Mouse (Mus musculus) myocyte (in vitro differentiated cells): ENCODE data around the gene Nxpe2. TPM values are rescaled to one million over a fixed set of nuclear protein-coding genes. Genes with fewer than 3 reads are reported as not detected.

Experiments
- H3K27me3 ChIP-seq: one replicate; pipeline ENCODE4 v1.6.1; 2011; ENCODE audit not compliant: control insufficient read depth, insufficient read depth, insufficient read length
- H3K36me3 ChIP-seq: one replicate; pipeline ENCODE4 v1.6.1; 2011; ENCODE audit not compliant: control insufficient read depth, insufficient read depth
- H3K4me2 ChIP-seq: one replicate; pipeline ENCODE4 v1.6.1; 2011; ENCODE audit warnings: low read depth, control low read depth
- H3K4me3 ChIP-seq: one replicate; pipeline ENCODE4 v1.5.1; 2011; ENCODE audit warnings: mild to moderate bottlenecking, control low read depth, moderate library complexity
- H3K79me2 ChIP-seq: one replicate; pipeline ENCODE4 v1.6.1; 2011; ENCODE audit not compliant: control insufficient read depth, insufficient read depth
- H3ac ChIP-seq: one replicate; pipeline ENCODE4 v1.6.1; 2011; ENCODE audit not compliant: control insufficient read depth, insufficient read length
- CEBPB ChIP-seq: IDR thresholded peaks from 2 replicates; pipeline ENCODE4 v1.6.1; 2011; ENCODE audit warnings: mild to moderate bottlenecking, moderate library complexity; ENCODE audit not compliant: poor library complexity, insufficient read depth, severe bottlenecking
- E2F4 ChIP-seq: IDR thresholded peaks from one replicate; pipeline ENCODE4 v1.6.1; 2011; ENCODE audit warnings: mild to moderate bottlenecking, control low read depth, moderate library complexity; ENCODE audit not compliant: insufficient read depth
- MAX ChIP-seq: IDR thresholded peaks from one replicate; pipeline ENCODE4 v1.6.1; 2011; ENCODE audit warnings: low read depth, mild to moderate bottlenecking, control low read depth
- MYOD1 ChIP-seq, 3 experiments: IDR thresholded peaks; one replicate each; pipeline ENCODE4 v1.6.1; 2011; ENCODE audit warnings: control low read depth in 2 of 3, low read depth in 2 of 3, mild to moderate bottlenecking in 2 of 3, moderate library complexity in 1 of 3; ENCODE audit not compliant: insufficient read length in 2 of 3, control insufficient read depth in 1 of 3
- MYOG ChIP-seq, 3 experiments: IDR thresholded peaks; one replicate each; pipeline ENCODE4 v1.6.1; 2011; ENCODE audit warnings: control low read depth in 2 of 3, low read depth in 2 of 3, mild to moderate bottlenecking in 2 of 3; ENCODE audit not compliant: insufficient read length in 2 of 3, control insufficient read depth in 1 of 3, insufficient read depth in 1 of 3
- POLR2A ChIP-seq: IDR thresholded peaks from one replicate; pipeline ENCODE4 v1.6.1; 2011; ENCODE audit warnings: low read depth, mild to moderate bottlenecking, control low read depth, moderate library complexity; ENCODE audit not compliant: insufficient read length
- POLR2AphosphoS2 ChIP-seq: IDR thresholded peaks from one replicate; pipeline ENCODE4 v1.6.1; 2011; ENCODE audit warnings: low read depth, control low read depth; ENCODE audit not compliant: insufficient read length
- REST ChIP-seq: IDR thresholded peaks from one replicate; pipeline ENCODE4 v1.6.1; 2011; ENCODE audit warnings: mild to moderate bottlenecking, control low read depth, moderate library complexity; ENCODE audit not compliant: insufficient read depth, insufficient read length
- SRF ChIP-seq: IDR thresholded peaks from one replicate; pipeline ENCODE4 v1.6.1; 2011; ENCODE audit warnings: low read depth; ENCODE audit not compliant: control insufficient read depth, insufficient read length
- TCF12 ChIP-seq: IDR thresholded peaks from one replicate; pipeline ENCODE4 v1.6.1; 2011; ENCODE audit warnings: mild to moderate bottlenecking, control low read depth; ENCODE audit not compliant: poor library complexity, insufficient read depth, severe bottlenecking
- TCF3 ChIP-seq: IDR thresholded peaks from one replicate; pipeline ENCODE4 v1.6.1; 2011; ENCODE audit warnings: low read depth, control low read depth; ENCODE audit not compliant: insufficient read length
- USF1 ChIP-seq: IDR thresholded peaks from one replicate; pipeline ENCODE4 v1.6.1; 2011; ENCODE audit warnings: low read depth, mild to moderate bottlenecking, control low read depth, moderate library complexity
- polyA plus RNA-seq: library from polyadenylated mRNA; unstranded; fragments of >200 nt; fragmentation: generic; extraction: Trizol; gene quantifications from one replicate; pipeline ENCODE4 v1.2.1, GENCODE M21; 2012; ENCODE audit warnings: missing spikeins

Nxpe2 gene
- polyA plus RNA-seq, 1 experiment, result not detected

DNA sequence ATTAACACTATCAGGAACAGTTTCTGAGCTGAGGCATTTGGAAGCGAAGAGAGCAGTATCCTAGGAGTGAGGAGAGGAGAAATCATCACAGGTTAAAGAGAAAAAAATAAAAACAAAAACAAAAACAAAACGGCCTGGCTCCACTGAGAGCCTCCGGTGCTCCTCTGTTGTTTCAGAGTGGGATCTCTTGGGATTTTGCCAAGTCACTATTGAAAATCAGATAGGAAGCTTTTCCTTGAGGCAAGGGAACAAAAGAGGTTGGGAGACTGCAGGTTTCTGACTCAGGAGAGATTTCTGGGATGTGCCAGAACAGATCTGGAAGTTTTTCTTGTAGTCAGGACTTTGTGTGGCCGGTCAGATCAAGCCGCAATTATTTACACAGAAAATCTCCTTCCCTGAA is 13.7 kb downstream of the Nxpe2 start:
- Histone ChIP-seq H3K4me3 (no peak overlapping the region), H3K27me3 (no peaks in the 10 kb centered on the region), H3ac (no peak overlapping the region), H3K4me2 (no peak overlapping the region), H3K36me3 (no peaks in the 10 kb centered on the region), H3K79me2 (no peaks in the 10 kb centered on the region)
- no peak for TF ChIP-seq USF1
- TF ChIP-seq MAX, result no peak
- TF ChIP-seq E2F4, result no peak
- no peak for TF ChIP-seq TCF3
- TF ChIP-seq MYOD1 (IDR thresholded peaks at IDR 0.05; ENCODE audit: control insufficient read depth in 1 of 3, insufficient read length in 2 of 3, low read depth in 2 of 3), result no peak
- TF ChIP-seq SRF, result no peak
- TF ChIP-seq POLR2AphosphoS2, result no peak
- no peak for TF ChIP-seq CEBPB
- TF ChIP-seq POLR2A, result no peak
- no peak for TF ChIP-seq REST
- TF ChIP-seq TCF12, result no peak
- TF ChIP-seq MYOG (IDR thresholded peaks at IDR 0.05; ENCODE audit: control insufficient read depth in 1 of 3, insufficient read depth in 1 of 3, insufficient read length in 2 of 3, low read depth in 2 of 3), result no peak

DNA sequence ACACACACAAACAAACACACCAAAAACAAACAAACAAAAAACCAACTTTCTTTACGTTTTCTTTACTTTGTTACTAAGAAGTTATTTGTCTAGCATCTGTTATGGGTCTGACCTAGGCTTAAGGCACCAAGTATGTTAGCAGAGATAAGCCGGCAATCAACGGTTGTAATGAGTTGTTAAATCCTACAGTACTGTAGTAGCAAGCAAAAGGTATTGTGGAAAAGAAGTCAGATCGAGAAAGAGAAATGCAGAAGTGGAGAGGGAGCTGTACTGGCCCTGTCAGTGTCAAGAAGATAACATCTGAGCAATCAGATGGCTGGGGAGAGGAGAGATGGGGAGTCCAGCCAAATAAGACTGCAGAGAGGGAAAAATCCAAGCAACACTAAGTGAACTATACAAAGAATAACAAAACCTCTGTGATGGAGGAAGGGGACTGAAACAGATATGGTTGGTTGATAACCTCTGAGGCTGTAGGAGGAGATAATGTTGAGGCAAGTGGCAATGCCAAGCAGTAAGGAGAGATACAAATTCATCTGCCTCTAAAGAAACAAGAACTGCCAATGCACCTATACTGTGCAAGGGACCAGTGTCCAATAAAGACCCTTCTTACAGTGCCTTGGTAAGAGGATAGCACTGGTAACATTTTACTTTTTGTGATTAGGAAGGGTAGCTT is 14.3 kb downstream of the Nxpe2 start:
- Histone ChIP-seq H3K27me3 (no peaks in the 10 kb centered on the region), H3ac (no peak overlapping the region), H3K79me2 (no peaks in the 10 kb centered on the region), H3K36me3 (no peaks in the 10 kb centered on the region), H3K4me2 (no peak overlapping the region), H3K4me3 (no peak overlapping the region)
- TF ChIP-seq MYOG (IDR thresholded peaks at IDR 0.05; ENCODE audit: control insufficient read depth in 1 of 3, insufficient read depth in 1 of 3, insufficient read length in 2 of 3, low read depth in 2 of 3) (no peak), CEBPB (no peak), MAX (no peak), E2F4 (no peak)

DNA sequence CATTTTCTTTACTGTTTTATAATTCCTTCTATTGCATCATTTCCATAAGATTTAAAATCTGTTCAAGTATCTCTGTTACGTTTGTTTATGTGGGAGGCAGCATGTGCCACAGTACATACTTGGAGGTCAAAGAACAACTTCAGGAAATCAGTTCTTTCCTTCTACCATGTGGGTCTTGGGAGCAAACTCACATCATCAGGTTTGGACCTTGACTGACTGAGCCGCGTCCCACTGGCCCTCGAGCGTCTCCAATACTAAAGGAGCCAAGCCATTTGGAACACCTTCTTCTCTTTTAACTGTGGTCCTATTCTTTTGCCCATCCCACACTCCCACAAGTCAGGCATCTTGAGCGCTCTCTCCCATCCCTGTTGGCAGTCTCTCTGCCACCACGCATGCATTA is 23.7 kb downstream of the Nxpe2 start:
- Histone ChIP-seq H3ac (no peak overlapping the region), H3K79me2 (no peaks in the 10 kb centered on the region), H3K4me2 (no peak overlapping the region), H3K4me3 (no peak overlapping the region), H3K27me3 (no peaks in the 10 kb centered on the region), H3K36me3 (no peaks in the 10 kb centered on the region)
- no peak for TF ChIP-seq POLR2AphosphoS2
- no peak for TF ChIP-seq REST
- no peak for TF ChIP-seq SRF
- TF ChIP-seq TCF12, result no peak
- no peak for TF ChIP-seq E2F4
- no peak for TF ChIP-seq POLR2A
- TF ChIP-seq USF1, result no peak
- no peak for TF ChIP-seq MYOG (IDR thresholded peaks at IDR 0.05; ENCODE audit: control insufficient read depth in 1 of 3, insufficient read depth in 1 of 3, insufficient read length in 2 of 3, low read depth in 2 of 3)
- no peak for TF ChIP-seq MYOD1 (IDR thresholded peaks at IDR 0.05; ENCODE audit: control insufficient read depth in 1 of 3, insufficient read length in 2 of 3, low read depth in 2 of 3)
- no peak for TF ChIP-seq TCF3
- no peak for TF ChIP-seq MAX
- no peak for TF ChIP-seq CEBPB

DNA sequence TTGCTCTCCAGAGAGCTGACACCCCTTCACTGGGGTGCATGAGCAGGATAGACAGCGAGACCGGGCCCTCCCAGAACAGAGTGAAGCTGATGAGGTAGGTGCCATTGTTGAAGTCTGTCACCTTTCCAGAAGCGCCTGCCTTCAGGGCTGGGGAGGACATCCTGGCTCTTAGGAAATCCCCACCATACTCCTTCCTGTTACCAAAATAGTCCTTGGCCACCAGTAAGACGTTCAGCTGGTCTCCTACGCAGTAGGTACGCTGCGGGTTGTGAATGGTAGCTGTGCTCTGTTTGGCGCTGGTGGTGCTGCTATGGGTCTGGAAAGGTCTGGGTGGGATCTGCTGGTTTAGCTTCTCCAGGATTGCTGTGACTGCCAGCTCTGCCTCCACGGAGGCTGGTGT is 26.9 kb downstream of the Nxpe2 start:
- TF ChIP-seq E2F4, result no peak
- TF ChIP-seq TCF12, result no peak
- no peak for TF ChIP-seq MYOG (IDR thresholded peaks at IDR 0.05; ENCODE audit: control insufficient read depth in 1 of 3, insufficient read depth in 1 of 3, insufficient read length in 2 of 3, low read depth in 2 of 3)
- no peak for TF ChIP-seq TCF3
- TF ChIP-seq CEBPB, result no peak
- TF ChIP-seq POLR2A, result no peak
- TF ChIP-seq REST, result no peak
- TF ChIP-seq SRF, result no peak
- no peak for TF ChIP-seq USF1
- no peak overlapping the region for H3K4me3 ChIP-seq

DNA sequence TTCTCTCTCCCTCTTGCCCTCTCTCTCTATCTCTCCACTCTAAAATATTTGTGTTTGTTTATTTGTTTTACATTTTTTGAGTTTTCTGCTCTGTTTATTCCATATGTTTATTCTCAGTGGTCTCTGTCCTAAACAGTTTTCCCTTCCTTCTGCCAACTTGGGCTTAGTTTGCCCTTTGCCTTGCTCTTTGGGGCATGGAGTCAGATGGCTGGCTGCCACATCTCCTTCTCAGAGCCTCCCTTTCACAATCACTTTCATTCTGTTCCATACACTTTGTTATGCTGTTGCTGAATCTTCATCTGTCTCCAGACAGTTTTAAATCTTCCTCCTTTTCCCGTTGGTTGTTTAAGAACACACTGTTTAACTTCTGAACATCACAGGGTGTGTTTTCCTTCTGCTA is 37.4 kb downstream of the Nxpe2 start:
- Histone ChIP-seq H3K4me3 (no peak overlapping the region), H3K36me3 (no peaks in the 10 kb centered on the region), H3K79me2 (no peaks in the 10 kb centered on the region), H3K4me2 (no peak overlapping the region), H3ac (no peak overlapping the region), H3K27me3 (no peaks in the 10 kb centered on the region)
- no peak for TF ChIP-seq E2F4
- TF ChIP-seq CEBPB, result no peak
- TF ChIP-seq MYOD1 (IDR thresholded peaks at IDR 0.05; ENCODE audit: control insufficient read depth in 1 of 3, insufficient read length in 2 of 3, low read depth in 2 of 3), result no peak
- no peak for TF ChIP-seq TCF12
- no peak for TF ChIP-seq USF1
- TF ChIP-seq SRF, result no peak
- TF ChIP-seq MAX, result no peak
- no peak for TF ChIP-seq REST
- no peak for TF ChIP-seq POLR2AphosphoS2
- no peak for TF ChIP-seq MYOG (IDR thresholded peaks at IDR 0.05; ENCODE audit: control insufficient read depth in 1 of 3, insufficient read depth in 1 of 3, insufficient read length in 2 of 3, low read depth in 2 of 3)

More for the DNA sequence above, 26.9 kb downstream of the Nxpe2 start:
- H3K79me2 ChIP-seq, result no peaks in the 10 kb centered on the region
- H3K36me3 ChIP-seq, result no peaks in the 10 kb centered on the region
- no peaks in the 10 kb centered on the region for H3K27me3 ChIP-seq
- no peak overlapping the region for H3ac ChIP-seq
- no peak overlapping the region for H3K4me2 ChIP-seq
